Mouse (Mus musculus) subcutaneous adipose tissue, adult 2 months (tissue): ENCODE data around the gene P2rx7. TPM values are rescaled to one million over a fixed set of nuclear protein-coding genes. Genes with fewer than 3 reads are reported as not detected.

ENCODE experiments used
- polyA plus RNA-seq: library from polyadenylated mRNA; depleted of rRNA; stranded (reverse); fragments of >200 nt; gene quantifications from 2 replicates; pipeline ENCODE4 v1.2.3, GENCODE M21; 2012; ENCODE audit warnings: low replicate concordance; rRNA removed

The P2rx7 gene
- polyA plus RNA-seq, result 33.2 and 63.8 TPM in 2 replicates

GRCm38 (mm10) chr5:122643701-122644100, at the start of gene P2rx7:
Gene P2rx7, plus strand, starts transcription at chr5:122643911.

GRCm38 (mm10) chr5:122613908-122614732, 29.6 kb upstream of the P2rx7 start, which contains the start of gene Ift81:
Gene Ift81, minus strand, starts transcription at chr5:122614518.

GRCm38 (mm10) chr5:122707276-122708181, 63.8 kb downstream of the P2rx7 start, which contains the start of gene P2rx4:
Gene P2rx4, plus strand, starts transcription at chr5:122707544.

Other genes starting within 250 kb of the P2rx7 start
- 23.4 and 36.1 TPM in 2 replicates for gene Anapc7, start 222.2 kb upstream of the P2rx7 start, polyA plus RNA-seq
- gene Atp2a2, start 141.7 kb upstream of the P2rx7 start, polyA plus RNA-seq, result 54.7 and 115 TPM in 2 replicates
- gene Ift81, start 29.4 kb upstream of the P2rx7 start, polyA plus RNA-seq, result 2.4 and 8.1 TPM in 2 replicates
- gene P2rx4, start 63.6 kb downstream of the P2rx7 start, polyA plus RNA-seq, result 88.7 and 101 TPM in 2 replicates
- 24.4 and 42.6 TPM in 2 replicates for gene Camkk2, start 135.5 kb downstream of the P2rx7 start, polyA plus RNA-seq
- 373 and 628 TPM in 2 replicates for gene Anapc5, start 177.4 kb downstream of the P2rx7 start, polyA plus RNA-seq
- gene Rnf34, start 206.1 kb downstream of the P2rx7 start, polyA plus RNA-seq, result 7.6 and 15.4 TPM in 2 replicates